Mouse (Mus musculus): ENCODE data around the gene Dmc1.
A peak's percentile ranks its signal among the peaks of the same experiment; 100 is the strongest.

Dmc1 gene

DNA sequence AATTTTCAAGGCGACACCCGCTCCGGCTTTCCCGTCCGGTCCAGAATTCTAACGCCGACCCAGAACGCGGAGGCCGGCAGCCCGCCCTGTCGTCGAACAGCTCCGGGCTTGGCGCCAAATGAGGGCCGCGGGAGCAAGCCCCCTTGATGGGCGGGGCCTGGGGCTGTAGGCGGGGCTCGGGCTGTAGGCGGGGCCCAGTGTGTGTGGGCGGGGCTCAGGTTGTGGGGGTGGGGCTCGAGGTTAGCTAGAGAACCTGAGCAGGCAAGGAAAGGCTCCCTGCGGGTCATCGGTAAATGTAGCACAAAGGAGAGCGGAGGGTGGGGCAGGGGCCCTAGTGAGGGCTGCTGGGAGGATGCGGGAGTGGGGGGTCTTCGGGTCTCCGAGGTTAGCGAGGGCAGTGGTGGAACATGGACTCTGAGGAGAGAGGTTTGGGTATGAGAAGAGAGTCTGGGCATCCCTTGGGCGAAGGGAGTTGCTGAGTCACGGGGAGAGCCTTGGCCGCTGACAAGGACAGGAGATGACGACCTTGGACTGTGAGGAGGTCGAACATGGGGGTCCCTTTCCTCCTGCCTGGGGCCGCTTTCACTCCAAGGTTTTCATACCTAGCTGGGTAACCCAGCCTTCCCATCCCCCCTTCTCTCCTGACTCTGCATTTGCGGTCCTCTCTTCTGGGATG, at the start of gene Dmc1:
Dmc1 (minus strand) TSS at position 120 of the 676 bp plus-strand sequence.
- DNase-seq: no peak

DNA sequence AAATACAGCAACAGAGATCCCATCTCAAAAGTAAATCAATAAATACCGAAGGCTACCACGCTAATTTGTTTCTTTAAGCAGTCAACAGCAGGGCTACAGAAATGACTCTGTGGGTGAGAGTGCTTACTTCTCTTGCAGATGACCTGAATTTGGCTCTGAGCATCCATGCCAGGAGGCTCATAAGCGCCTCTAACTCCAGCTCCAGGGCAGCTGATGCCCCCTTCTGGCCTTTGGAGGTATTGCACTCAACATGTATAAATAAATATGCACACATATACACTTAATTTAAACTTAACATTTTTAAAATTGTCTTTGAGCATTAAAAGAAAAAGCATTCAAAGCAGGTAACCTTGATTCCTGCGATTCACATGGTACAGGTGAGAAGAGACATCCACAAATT, 46.6 kb upstream of the Dmc1 start:
- no peak for DNase-seq

GRCm38 (mm10) chr15:79650569-79650968, 45.7 kb upstream of the Dmc1 start:
- peak; percentile 16 for DNase-seq

DNA sequence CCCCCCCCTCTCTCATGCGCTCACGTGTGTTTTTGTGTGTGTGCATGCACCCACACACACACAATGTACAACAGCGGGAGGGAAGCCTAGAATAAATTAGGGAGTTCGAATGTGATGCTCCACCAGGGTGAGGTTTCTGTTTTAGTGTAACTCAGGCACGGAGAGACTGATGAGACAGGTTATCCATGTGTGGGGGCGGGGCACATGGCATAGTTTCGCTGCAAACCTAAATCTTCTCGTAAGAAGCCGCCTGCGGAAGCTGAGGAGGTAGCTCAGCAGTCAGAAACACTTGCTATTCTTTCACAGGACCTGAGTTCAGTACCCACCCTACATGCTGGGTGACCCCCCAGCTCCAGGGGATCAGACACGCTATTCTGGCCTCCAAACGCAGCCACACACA, 43.2 kb upstream of the Dmc1 start:
- DNase-seq: no peak

DNA sequence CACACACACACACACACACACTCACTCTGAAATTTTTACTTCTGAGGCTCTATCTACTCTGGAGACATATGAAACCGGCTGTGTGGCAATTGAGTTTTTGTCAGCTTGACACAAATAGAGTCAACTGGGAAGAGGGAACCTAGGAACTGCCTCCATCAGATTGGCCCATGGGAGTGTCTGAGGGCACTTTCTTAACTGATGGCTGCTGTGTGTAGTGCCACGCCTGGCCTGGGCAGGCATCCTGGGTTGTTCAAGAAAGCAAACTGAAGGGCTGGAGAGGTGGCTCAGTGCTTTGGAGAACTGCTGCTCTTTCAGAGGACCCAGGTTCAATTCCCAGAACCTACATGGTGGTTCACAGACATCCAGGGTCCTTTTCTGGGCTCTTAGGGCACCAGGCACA, 40.6 kb upstream of the Dmc1 start:
- DNase-seq: no peak

GRCm38 (mm10) chr15:79641135-79641817, 36.4 kb upstream of the Dmc1 start:
- no peak for DNase-seq

GRCm38 (mm10) chr15:79630471-79630870, 25.6 kb upstream of the Dmc1 start:
- DNase-seq: no peak

GRCm38 (mm10) chr15:79619770-79620414, 15.0 kb upstream of the Dmc1 start:
- no peak for DNase-seq

- no peak for DNase-seq
Measured at GRCm38 (mm10) chr15:79618456-79618855, 13.5 kb upstream of the Dmc1 start.

GRCm38 (mm10) chr15:79617135-79617534, 12.2 kb upstream of the Dmc1 start:
- DNase-seq: no peak

GRCm38 (mm10) chr15:79616729-79617128, 11.8 kb upstream of the Dmc1 start:
- no peak for DNase-seq

- DNase-seq: no peak
Measured at GRCm38 (mm10) chr15:79615501-79615900, 10.6 kb upstream of the Dmc1 start.

- DNase-seq: no peak
Measured at GRCm38 (mm10) chr15:79609226-79609625, 4.3 kb upstream of the Dmc1 start.

- DNase-seq: no peak
Measured at GRCm38 (mm10) chr15:79608214-79608613, 3.3 kb upstream of the Dmc1 start.

- no peak for DNase-seq
Measured at GRCm38 (mm10) chr15:79607757-79608156, 2.8 kb upstream of the Dmc1 start.

GRCm38 (mm10) chr15:79606161-79606560, 1.3 kb upstream of the Dmc1 start:
- no peak for DNase-seq

- DNase-seq: no peak
Measured at GRCm38 (mm10) chr15:79600176-79600575, 4.7 kb downstream of the Dmc1 start.

DNA sequence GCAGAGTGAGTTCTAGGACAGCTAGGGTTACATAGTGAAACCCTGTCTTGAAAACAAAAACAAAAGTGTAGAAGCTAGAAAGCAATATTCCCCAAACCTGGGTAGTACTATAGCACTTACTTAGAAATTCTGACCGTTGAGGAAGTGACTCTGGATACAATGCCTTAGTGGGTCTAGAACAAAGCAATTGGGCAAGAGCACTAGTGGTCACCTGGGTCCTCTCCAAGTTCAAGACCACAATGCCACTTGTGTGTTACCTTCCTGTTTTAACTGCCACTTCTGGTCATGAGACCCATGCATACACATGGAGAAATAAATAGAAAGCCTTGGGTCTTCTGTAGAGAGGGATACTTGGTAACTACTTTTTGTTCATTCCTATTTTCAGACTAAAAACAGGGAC, 6.2 kb downstream of the Dmc1 start:
- DNase-seq: no peak

DNA sequence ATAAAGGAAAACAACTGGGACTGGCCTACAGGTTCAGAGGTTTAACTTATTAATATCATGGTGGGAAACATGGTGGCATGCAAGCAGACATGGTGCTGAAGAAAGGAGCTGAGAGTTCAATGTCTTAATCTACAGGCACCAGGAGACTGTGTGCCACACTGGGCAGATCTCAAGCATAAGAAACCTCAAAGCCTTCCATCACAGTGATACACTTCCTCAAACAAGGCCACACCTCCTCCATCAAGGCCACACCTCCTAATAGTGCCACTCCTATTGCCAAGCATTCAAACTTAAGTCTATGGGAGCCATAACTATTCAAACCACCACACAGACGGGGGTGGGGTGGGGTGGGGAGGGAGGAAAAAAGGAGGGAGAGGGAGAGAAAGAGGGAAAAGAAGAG, 23.3 kb downstream of the Dmc1 start:
- no peak for DNase-seq

DNA sequence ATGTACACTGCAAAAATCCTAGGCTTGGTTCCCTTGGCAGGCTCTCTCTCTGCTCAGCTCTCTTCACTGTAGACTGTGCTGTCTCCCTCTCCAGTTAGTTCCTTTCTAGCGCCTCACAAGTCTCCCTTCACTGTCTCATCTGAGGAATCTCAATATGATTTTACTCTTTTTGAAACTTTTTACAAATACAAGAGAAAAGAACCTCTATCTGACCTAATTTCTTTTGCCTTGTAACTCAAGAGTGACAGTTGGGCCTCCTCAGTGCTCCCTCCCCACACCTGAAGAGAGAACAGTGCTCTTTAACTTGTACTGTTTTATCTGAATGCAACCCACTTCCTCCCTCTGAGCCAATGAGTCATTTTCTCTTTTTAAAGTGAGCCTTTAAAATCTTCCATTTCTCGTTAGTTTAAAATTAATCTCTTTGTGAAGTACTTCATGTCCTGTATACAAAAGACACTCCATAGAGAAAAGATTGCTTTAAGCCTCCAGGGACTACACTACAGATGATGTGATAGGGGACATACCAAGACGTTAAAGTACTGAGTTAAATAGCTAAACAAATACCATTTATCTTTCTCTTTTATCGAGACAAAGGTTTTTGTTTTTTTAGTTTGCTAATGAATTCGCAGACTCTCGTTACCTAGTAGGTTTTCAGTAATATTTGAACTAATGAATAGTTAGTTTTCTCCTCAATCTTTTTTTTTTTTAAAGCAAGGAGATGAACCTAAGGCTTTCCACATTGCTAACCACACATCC, 27.1 kb downstream of the Dmc1 start:
- no peak for DNase-seq

DNA sequence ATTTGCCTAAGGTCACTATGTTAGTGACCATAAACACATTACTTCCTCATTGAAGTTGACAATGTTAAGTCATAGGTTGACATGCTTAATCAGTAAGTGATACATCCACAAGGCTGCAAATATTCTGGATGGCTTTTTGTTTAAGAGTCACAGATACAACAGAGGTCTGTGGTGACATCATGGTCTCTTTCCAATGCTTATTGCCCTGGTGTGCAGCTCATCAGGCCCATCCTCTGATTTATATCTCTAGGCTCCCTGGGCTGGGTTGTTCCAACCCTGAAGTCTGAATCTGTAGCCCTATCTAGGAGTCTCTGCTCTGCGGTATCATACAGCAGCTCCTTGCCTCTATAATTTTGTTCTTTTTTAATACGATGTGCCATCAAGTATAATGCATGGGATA, 28.0 kb downstream of the Dmc1 start:
- DNase-seq: no peak

DNA sequence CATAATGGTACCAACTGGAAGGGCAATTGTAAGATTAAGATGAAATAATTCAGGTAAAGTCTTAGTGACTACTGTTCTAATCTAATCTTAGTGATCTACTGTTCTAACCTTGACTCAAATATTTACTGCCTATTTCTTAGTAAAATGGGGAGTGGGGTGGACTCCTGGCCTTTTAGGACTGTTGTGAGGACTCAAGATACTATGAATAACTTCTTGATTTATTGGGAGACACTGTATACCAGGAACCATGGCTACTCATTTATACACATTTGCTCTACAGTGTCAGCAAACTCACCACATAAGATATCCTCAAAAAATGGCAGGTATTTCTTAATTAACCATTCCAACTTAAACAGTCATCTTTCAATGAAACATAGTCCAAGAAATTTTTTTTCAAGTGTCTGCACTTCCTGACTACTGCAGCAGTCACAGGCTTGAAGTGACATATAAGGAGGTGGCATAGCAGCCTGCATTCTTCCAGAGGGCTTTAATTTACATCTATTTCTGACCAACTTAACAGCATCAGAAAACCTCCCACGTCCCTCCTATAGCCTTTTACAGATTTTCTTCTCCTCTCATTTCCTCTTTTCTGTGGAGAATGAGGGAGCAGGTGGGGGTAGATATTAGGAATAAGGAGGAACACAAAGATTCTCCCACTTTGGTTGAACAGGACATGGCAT, 29.2 kb downstream of the Dmc1 start:
- no peak for DNase-seq

DNA sequence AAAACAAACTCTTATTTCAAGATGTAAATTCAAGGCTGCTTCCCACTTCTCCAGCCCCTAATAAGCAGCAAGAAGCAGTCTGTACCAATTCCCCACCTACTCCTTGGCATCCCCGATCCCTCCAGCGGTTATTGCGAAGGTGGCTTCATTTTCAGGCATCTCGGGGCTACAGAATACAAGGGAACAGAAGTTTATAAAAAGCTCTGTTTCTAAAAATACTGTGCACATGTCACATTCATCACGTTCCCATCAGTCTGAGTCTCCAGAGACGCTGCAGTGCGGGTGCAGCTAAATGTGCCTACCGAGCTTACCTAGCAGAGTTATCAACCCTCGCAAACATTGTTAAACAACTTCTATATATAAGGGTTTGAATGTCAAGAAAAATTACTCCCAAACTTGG, 42.5 kb downstream of the Dmc1 start:
- no peak for DNase-seq
